Mouse (Mus musculus) hindbrain, embryonic 14.5 days (tissue): ENCODE measurements at regions not wholly inside any gene's neighbourhood (a gene's known extent, or its start where the extent isn't known, plus 50 kb on each side); places are given as distances from the start of the nearest gene placed in this dataset.
A peak's percentile ranks its signal among the peaks of the same experiment; 100 is the strongest.

Source experiments
- ATAC-seq: fragments of 200-750 bp; cut with Nextera tagmentation; 2 replicates; pipeline ENCODE4 v1.8.0; 2017; ENCODE audit warnings: moderate number of reproducible peaks, mild to moderate bottlenecking, moderate TSS enrichment, moderate library complexity; ENCODE audit not compliant: low FRiP score
- DNase-seq: peaks from one replicate; pipeline ENCODE4 v3.0.0-alpha.2; 2015; ENCODE audit warnings: low spot score
- H3K27ac ChIP-seq: fragments of 300-500 bp; sonication (generic); 2 replicates; pipeline ENCODE4 v1.5.1; 2014; ENCODE audit warnings: mild to moderate bottlenecking, moderate library complexity
- H3K27me3 ChIP-seq: fragments of 300-500 bp; sonication (generic); 2 replicates; pipeline ENCODE4 v1.6.1; 2014; ENCODE audit warnings: mild to moderate bottlenecking, low read length, mixed read lengths; ENCODE audit not compliant: control insufficient read depth, insufficient read depth
- H3K36me3 ChIP-seq: fragments of 300-500 bp; sonication (generic); replicated peaks from 2 replicates; pipeline ENCODE4 v1.6.1; 2014; ENCODE audit not compliant: control insufficient read depth, insufficient read depth
- H3K4me1 ChIP-seq: fragments of 300-500 bp; sonication (generic); replicated peaks from 2 replicates; pipeline ENCODE4 v1.6.1; 2014; ENCODE audit warnings: antibody characterized with exemption, low read length, mixed read lengths; ENCODE audit not compliant: control insufficient read depth, insufficient read depth
- H3K4me2 ChIP-seq: fragments of 300-500 bp; sonication (generic); replicated peaks from 2 replicates; pipeline ENCODE4 v1.6.1; 2014; ENCODE audit warnings: mild to moderate bottlenecking, moderate library complexity
- H3K4me3 ChIP-seq: fragments of 300-500 bp; sonication (generic); replicated peaks from 2 replicates; pipeline ENCODE4 v1.5.1; 2014; ENCODE audit warnings: mild to moderate bottlenecking, low read length
- H3K9ac ChIP-seq: fragments of 300-500 bp; sonication (generic); 2 replicates; pipeline ENCODE4 v1.6.1; 2014
- H3K9me3 ChIP-seq: fragments of 300-500 bp; sonication (generic); 2 replicates; pipeline ENCODE4 v1.6.1; 2016; ENCODE audit warnings: low read length; ENCODE audit not compliant: control insufficient read depth
- WGBS: fragments of 180-500 bp; shearing (Covaris S2); extraction: QIAGEN DNeasy Blood & Tissue Kit; methylation state at CpG from one replicate; pipeline ENCODE4 v1.1.7; 2014; 5-methylcytosine and 5-hydroxymethylcytosine counted together

DNA sequence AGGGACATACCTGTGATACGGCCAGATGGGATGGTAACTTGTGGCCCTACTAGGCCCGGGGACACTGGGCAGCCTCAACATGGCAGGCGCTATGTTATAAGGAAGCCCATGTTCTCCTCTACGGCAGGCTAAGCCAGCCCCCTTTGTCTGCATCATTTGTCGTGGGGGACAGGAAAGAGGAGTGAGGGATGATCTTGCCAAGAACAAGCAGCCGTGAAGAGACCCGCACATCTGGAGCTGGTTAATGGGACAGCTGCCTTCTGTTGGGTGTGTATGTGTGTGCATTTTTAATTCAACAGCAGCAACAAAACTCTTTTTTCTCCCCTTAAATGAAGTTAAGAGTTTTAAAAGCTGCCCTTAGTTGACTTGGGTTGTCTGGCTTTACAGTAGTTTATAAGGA lies 106.4 kb upstream of the Gm14444 start:
- Histone ChIP-seq H3K4me3 (no peak overlapping the region), H3K27ac (no peak overlapping the region), H3K27me3 (no peaks in the 10 kb centered on the region), H3K4me2 (no peak overlapping the region), H3K36me3 (no peaks in the 10 kb centered on the region), H3K4me1 (no peaks in the 10 kb centered on the region), H3K9ac (no peak overlapping the region), H3K9me3 (no peaks in the 10 kb centered on the region)
- no peak for ATAC-seq
- WGBS: 77% methylated on average over 7 of the region's 7 CpGs
- no peak for DNase-seq

DNA sequence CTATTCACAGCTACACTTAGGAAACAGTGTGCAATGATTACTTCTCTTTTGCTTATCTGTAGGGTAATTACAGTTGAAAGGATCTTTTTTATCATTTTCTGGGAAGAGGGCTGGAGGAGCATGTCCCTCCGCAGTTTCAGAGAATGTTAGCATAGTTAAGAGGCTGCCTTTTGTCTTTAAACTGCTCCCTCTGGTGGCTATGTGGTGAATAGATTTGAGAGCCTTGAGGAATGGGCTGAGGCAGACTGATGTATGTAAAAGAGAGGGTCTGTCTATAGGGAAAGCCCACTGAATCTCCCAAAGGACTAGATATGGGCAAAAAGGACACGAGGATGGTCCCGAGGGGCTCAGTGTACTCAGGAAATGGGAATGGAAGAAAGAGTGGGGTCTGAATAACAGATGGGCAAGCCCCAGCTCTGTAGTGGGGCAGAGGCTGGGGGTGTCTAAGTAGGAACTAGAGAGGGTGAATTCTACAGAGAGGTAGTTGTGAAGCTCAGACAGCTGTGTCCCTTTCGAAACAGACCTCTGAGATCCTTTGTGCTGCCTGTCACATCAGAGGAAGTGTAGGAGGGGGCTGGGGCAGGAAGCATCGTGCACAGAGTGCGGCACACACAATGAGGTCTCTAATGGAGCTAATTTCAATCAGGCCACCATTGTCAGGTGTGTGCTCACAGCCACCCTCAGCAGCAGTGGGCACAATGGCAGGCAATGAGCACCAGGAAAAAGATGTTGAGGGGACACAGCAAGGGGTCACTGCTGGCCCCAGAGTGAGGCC lies 104.0 kb upstream of the Gm14444 start:
- Histone ChIP-seq H3K4me2 (no peak overlapping the region), H3K36me3 (no peaks in the 10 kb centered on the region), H3K9me3 (no peaks in the 10 kb centered on the region), H3K9ac (no peak overlapping the region), H3K4me1 (no peaks in the 10 kb centered on the region), H3K4me3 (no peak overlapping the region), H3K27ac (no peak overlapping the region), H3K27me3 (no peaks in the 10 kb centered on the region)
- WGBS: 36% methylated on average over 6 of the region's 6 CpGs
- DNase-seq: peak; percentile 85
- ATAC-seq: peak; percentile 66

DNA sequence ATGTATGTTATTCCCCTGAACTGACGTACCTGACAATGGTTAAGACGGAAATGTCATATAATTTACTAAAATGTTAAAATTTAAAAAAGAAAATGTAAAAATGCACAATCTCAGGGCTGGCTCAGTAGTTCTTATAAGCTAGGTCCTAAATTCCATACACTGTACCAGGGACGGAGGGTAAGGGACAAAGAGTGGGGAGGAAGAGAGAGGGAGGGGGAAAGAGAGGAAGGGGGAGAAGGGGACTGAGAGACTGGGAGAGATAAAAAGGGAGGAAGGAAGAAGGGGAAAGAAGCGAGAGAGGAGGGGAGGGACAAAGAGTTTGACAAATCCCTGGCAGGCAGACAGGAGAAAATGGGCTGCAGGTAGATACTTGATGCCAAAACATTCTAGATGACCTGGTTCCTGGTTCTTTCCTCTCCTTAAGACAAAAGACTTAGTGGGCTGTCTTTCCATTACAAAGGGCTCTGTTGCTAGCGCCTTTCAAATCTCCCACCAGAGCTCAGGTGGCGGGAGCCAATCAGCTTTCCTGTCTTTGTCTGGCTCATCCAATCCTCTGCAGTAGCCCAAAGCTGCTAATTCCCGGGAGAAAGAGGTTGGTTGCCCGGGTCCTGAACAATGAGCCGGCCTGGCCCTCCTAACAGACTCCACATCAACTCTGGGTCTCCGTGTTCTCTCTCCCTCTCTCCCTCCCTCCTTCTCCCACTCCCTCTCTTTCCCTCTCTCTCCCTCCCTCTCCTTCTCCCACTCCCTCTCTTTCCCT lies 92.7 kb upstream of the Gm14444 start:
- no peaks in the 10 kb centered on the region for H3K27me3 ChIP-seq
- no peak overlapping the region; the same call in 1 of the 2 replicates for H3K4me3 ChIP-seq
- WGBS: 11% methylated on average over 10 of the region's 10 CpGs
- DNase-seq (peak; percentile 86), ATAC-seq (peak; percentile 93)
- no peaks in the 10 kb centered on the region for H3K36me3 ChIP-seq
- peak overlapping the region; percentile 44 for H3K9ac ChIP-seq
- peak overlapping the region; percentile 49 for H3K4me2 ChIP-seq
- H3K9me3 ChIP-seq: no peaks in the 10 kb centered on the region
- peak overlapping the region; percentile 94 for H3K27ac ChIP-seq
- peaks cover 14% of the 10 kb centered on the region for H3K4me1 ChIP-seq

- H3K9me3 ChIP-seq: no peaks in the 10 kb centered on the region
- peak; percentile 43 for ATAC-seq
- no peak for DNase-seq
- no peak overlapping the region; the same call in 1 of the 2 replicates for H3K4me3 ChIP-seq
- WGBS: 8% methylated on average over 5 of the region's 5 CpGs
- no peaks in the 10 kb centered on the region for H3K36me3 ChIP-seq
- H3K27me3 ChIP-seq: no peaks in the 10 kb centered on the region
- H3K4me1 ChIP-seq: peaks cover 14% of the 10 kb centered on the region
- H3K9ac ChIP-seq: peak overlapping the region; percentile 48
- peak overlapping the region; percentile 49 for H3K4me2 ChIP-seq
- H3K27ac ChIP-seq: peak overlapping the region; percentile 94
These were observed 92.1 kb upstream of the Gm14444 start for GRCm38 (mm10) chr2:174917975-174918374.

DNA sequence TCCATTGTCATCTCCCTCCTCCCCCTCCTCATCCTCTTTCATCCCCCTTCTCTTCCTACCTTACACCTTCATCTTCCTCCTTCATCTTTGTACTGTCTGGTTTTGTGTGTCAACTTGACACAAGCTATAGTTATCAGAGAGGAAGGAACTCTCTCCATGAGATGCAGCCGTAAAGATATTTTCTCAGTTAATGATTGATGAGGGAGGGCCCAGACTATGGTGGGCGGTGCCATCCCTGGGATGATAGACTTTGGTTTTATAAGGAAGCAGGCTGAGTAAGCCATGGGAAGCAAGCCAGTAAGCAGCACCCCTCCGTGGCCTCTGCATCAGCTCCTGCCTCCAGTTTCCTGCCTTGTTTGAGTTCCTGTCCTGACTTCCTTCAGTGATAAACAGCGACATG lies 87.8 kb upstream of the Gm14444 start:
- no peaks in the 10 kb centered on the region for H3K36me3 ChIP-seq
- H3K27me3 ChIP-seq: no peaks in the 10 kb centered on the region
- no peaks in the 10 kb centered on the region for H3K9me3 ChIP-seq
- H3K27ac ChIP-seq: no peak overlapping the region
- DNase-seq: no peak
- H3K4me3 ChIP-seq: no peak overlapping the region
- 88% methylated on average over 4 of the region's 4 CpGs for WGBS
- no peak overlapping the region for H3K4me2 ChIP-seq
- H3K9ac ChIP-seq: no peak overlapping the region
- H3K4me1 ChIP-seq: peaks cover 12% of the 10 kb centered on the region
- ATAC-seq: no peak

GRCm38 (mm10) chr2:174929718-174930117 lies 80.3 kb upstream of the Gm14444 start:
- no peak overlapping the region for H3K4me2 ChIP-seq
- ATAC-seq (no peak), DNase-seq (no peak)
- no peak overlapping the region for H3K27ac ChIP-seq
- H3K4me3 ChIP-seq: no peak overlapping the region
- 69% methylated on average over 2 of the region's 2 CpGs for WGBS
- no peaks in the 10 kb centered on the region for H3K9me3 ChIP-seq
- no peaks in the 10 kb centered on the region for H3K36me3 ChIP-seq
- H3K9ac ChIP-seq: no peak overlapping the region
- no peaks in the 10 kb centered on the region for H3K27me3 ChIP-seq
- no peaks in the 10 kb centered on the region for H3K4me1 ChIP-seq

DNA sequence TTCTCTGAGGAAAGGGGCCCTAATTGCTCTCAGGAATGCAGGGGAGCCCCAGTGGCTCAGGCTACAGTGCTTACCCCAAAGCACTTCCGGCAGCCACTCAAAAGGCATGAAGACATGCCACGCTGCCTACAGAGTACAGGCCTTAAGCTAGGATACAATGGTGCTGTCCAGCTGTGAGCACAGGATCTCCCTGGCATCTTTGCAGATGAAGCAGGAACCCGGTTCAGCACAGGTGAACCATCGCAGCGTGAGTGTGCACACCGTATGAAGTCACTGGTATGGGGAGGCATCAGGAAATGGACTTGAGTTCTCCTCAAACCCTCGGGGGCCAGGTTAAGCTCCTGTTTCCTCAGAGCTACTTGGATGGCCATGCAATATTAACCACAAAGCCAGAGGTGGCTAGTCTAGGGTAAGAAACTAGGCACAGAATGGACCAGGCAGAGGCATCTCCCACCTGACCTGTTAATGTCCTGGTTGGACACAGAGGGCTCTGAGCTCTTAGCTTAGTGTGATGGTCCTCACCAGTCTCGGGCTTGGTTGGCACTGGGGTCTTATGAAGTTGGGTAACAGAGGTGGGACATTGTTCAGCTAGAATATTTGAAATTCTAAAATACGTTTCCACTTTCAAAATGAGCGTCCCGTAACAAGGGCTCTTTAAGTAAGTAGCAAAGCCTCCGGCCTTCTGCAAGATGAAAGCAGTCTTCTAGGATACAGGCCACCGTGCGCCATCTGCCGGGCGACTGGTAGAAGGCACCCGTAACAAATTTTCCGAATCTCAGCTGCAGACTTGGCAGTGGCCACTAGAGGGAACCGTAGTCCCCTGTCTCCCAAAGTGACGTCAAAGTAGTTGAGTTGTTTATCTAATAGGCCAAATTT lies 77.7 kb upstream of the Gm14444 start:
- Histone ChIP-seq H3K27me3 (no peaks in the 10 kb centered on the region), H3K4me3 (no peak overlapping the region), H3K4me2 (no peak overlapping the region), H3K4me1 (no peaks in the 10 kb centered on the region), H3K27ac (no peak overlapping the region), H3K36me3 (no peaks in the 10 kb centered on the region), H3K9ac (no peak overlapping the region), H3K9me3 (no peaks in the 10 kb centered on the region)
- WGBS: 36% methylated on average over 20 of the region's 20 CpGs
- DNase-seq: peak; percentile 94
- peak; percentile 74 for ATAC-seq

GRCm38 (mm10) chr2:174933013-174933353 lies 77.1 kb upstream of the Gm14444 start:
- WGBS: 16% methylated on average over 6 of the region's 6 CpGs
- no peak for DNase-seq
- Histone ChIP-seq H3K9ac (no peak overlapping the region), H3K4me3 (no peak overlapping the region), H3K4me1 (no peaks in the 10 kb centered on the region), H3K36me3 (no peaks in the 10 kb centered on the region), H3K27ac (no peak overlapping the region), H3K27me3 (no peaks in the 10 kb centered on the region), H3K9me3 (no peaks in the 10 kb centered on the region), H3K4me2 (no peak overlapping the region)
- ATAC-seq: peak; percentile 47

- Histone ChIP-seq H3K9me3 (no peaks in the 10 kb centered on the region), H3K4me3 (no peak overlapping the region), H3K9ac (no peak overlapping the region), H3K4me1 (no peaks in the 10 kb centered on the region), H3K27ac (no peak overlapping the region), H3K4me2 (no peak overlapping the region), H3K27me3 (no peaks in the 10 kb centered on the region), H3K36me3 (no peaks in the 10 kb centered on the region)
- DNase-seq: no peak
- no peak for ATAC-seq
- 38% methylated on average over 5 of the region's 5 CpGs for WGBS
These were observed 73.4 kb upstream of the Gm14444 start for GRCm38 (mm10) chr2:174936665-174937064.
